Mouse (Mus musculus): ENCODE data around the gene Aftph. TPM values are rescaled to one million over a fixed set of nuclear protein-coding genes. Genes with fewer than 3 reads are reported as not detected.

Aftph gene
- total RNA-seq, 2 experiments from 2014 or later: 35.9 to 44.4 TPM

DNA sequence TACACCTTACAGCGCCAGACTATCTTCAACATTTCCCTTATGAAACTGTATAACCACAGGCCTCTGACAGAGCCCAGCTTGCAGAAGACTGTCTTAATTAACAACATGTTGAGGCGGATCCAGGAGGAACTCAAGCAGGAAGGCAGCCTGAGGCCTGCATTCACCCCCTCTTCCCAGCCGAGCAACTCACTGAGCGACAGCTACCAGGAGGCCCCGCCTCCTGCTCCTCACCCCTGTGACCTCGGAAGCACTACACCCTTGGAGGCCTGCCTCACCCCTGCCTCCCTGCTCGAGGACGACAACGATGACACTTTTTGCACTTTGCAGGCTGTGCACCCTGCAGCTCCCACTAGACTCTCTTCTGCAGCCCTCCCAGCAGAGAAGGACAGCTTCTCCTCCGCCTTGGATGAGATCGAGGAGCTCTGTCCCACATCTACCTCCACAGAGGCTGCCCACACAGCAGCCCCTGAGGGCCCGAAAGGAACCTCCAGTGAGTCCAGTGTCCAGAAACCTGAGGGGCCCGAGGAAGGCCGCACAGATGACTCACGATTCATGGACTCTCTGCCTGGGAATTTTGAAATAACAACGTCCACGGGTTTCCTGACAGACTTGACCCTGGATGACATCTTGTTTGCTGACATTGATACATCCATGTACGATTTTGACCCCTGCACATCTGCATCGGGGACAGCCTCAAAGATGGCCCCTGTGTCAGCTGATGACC, 93.3 kb downstream of the Aftph start:
- DNase-seq: peak; percentile 62

DNA sequence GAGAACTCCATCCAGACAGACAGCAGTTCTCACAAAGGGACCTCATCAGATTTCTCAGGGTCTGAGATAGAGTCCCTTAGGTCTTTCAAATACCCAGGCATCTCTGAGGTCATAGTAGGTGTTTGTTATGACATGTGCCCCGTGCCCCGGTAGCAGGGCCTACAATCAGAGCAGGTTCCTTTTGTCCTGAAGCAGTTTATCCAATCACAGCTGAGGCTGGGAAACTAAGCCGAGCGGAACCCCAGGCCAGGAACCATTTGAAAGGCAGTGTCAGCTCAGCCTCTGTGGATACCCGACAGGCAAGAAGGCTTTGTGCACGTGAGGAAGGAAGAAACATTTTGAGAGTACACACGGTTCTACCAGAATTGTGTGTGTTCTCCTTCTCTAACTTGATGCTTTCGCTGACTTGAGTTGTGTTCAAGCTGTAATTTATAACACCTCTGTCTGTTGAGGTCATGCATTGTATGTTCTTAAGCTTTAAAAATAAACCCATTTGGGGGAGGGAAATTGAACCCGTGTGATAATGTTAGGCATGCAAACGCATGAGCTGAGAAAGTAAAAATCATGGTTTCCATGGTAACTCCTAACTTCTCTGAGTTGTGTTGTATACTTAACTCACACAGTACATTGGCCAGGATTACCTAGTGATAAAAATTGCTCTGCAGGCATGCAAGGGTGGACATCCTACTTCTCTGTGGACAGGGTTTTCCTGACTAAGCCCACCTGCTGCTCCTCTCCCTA, 94.2 kb downstream of the Aftph start:
- DNase-seq: no peak

DNA sequence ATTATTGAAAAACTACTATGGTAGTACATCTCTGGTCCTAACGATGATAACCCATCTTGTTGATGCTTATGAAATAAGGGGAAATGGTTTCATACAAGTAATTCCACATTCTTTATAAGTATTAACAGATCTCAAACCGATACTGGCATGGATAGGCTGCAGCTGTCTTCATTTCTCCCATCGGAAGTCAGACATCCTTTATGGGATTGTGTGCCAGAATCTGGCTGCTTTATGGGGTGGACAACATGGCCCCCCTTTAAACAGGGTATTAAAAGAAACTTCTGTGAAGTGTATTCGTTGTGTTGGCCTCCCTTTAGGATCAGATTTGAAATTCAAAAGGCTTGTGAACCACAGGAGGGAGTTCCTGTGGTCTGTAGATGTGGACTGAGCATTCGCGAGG, 95.2 kb downstream of the Aftph start:
- no peak for DNase-seq

DNA sequence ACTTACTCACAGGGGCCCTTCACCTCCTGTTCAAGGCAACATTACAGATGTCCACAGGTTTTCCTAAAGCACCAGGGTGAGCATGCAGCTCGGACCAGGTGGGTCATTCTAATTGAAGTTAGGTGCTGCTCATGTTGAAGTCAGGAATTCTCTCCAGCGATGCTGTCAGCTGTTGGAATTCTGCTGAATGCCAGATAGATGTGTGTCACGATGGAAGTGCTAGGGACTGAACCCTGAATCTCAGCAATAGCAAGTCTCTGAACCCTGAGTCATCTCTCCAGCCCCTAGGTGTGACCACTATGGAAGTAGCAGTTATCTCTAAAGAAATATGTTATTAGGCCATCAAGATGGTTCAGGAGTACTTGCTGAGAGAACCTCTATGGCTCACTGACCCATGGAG, 95.9 kb downstream of the Aftph start:
- no peak for DNase-seq

DNA sequence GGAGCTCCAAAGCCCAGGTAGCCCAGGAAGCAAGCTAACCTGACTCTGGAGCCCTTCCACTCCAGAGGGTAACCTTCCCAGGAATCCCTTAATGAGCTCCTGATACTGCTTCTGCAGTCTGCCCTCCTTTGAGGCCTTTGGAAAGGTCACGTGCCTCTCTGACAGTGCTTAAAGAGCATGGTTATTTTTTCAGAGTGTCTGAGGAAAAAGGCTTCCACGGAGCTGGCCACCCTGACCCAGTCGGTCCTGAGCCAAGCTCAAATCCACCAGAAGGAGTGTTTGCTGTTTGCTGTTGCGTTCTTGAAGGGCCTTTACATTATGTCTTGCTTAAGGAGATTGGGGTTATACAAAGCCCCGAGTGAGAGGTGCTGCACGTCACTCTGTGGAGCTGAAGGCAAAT, 96.5 kb downstream of the Aftph start:
- peak; percentile 25 for DNase-seq

DNA sequence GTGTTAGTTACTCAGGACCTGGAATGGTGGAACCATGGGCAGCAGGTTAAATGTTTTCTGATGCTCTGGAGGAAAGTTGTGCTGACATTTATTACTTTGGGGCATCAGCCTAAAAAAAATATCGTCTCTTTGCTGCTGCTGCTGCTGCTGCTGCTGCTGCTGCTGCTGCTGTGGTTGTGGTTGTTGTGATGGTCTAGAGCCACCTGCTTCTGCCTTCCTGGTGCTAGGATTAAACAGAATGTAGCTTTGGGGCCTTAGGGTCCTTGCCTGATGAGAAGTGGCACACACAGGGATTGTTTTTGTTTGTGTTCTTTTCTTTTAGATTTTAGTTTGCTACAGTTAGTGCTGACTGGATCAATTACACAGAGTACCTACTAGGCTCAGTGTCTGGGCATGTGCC, 97.2 kb downstream of the Aftph start:
- no peak for DNase-seq

DNA sequence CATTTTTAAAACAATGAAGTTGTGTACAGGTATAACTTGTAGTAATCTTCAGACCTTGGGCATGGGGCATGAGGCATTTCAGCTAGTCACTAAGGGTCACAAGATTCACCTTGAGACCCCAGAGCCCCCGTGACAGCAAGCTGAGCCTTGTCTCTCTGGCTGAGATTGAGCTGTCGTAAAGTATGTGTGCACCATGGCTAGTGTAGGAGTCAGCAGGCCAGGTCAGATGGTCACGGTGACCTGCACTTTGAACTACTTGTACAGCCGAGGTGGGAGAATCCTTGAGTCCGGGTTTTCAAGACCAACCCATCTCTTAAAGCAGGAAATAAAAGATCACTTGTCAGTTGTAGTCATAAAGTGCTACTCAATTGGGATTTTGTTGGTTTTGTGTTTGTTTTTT, 98.2 kb downstream of the Aftph start:
- DNase-seq: no peak

DNA sequence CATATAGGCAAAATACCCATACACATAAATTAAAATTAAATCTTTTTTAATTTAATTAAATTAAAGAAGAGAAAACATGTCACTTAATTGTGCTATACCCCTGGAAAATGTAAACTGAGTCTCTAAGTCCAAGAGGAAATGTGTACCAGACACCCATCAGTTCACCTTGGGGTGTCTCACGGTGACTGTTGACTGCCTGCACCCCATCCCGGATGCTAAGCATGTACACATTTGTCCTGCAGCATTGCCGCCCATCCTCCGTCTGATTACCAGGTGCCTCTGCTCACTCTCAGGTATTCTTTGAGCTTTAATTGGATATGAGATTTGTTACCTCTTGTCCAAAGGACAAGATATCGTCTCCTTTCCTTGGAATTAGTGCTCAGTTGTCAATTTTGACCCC, 99.1 kb downstream of the Aftph start:
- DNase-seq: no peak

DNA sequence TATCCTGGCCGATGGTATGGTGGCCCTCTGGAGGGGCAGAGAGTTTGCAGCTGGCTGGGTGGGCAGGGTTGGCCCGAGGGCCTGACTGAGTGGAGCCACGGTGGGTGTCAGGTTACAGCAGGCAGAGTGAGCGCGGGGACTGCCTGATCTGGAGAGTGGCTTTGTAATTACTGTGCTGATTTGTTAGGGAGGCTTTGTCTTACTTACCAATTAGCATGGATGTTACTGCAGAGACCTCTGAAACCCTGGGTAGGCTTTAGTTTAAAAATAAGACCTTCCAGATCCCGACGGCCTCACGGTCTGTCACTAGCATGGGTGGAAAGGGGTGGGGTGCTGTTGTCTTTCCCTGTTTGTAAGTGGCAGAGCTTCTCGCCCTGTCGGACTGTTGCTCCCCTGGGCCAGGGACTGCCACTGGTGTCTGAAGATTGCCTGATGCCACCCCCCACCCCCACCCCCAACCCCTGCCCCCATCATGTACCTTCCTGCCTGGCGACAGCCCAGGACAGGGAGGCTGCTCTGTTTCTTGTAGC, 101.4 kb downstream of the Aftph start:
- peak; percentile 53 for DNase-seq

DNA sequence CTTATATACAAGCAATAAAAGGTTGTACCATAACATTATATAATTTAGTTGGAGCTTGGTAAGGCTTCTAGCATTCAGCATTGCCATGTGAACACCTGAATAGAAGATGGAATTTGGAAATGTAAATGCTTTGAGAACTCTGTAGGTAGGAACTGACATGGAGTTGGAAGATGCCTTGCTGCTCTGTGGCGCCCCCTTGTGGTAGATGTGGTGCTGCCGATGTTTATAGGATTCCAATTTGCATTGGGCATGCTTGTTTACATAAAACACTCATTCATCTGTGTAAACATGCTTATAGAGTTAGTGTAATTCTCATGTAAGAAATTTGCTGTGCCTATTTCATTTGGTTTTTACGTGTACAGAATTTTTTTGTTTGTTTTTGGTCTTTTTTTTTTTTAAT, 102.5 kb downstream of the Aftph start:
- DNase-seq: peak; percentile 89

DNA sequence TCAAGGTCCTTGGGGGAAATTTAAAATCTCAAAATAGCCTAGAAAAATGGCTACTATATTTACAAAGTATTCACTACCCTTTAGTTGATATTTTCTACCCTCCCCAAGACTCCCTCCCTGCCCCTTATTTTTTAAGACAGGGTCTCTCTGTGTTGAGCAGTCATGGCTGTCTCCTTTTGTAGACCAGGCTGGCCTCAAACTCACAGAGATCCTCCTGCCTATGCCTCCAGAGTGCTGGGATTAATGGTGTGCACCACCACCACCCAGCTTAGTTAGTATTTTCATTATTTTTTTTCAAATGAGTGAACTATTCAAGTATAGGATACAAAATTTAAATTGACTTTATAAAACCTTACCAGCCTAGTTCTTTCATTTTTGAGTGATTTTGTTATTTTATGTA, 104.3 kb downstream of the Aftph start:
- no peak for DNase-seq

DNA sequence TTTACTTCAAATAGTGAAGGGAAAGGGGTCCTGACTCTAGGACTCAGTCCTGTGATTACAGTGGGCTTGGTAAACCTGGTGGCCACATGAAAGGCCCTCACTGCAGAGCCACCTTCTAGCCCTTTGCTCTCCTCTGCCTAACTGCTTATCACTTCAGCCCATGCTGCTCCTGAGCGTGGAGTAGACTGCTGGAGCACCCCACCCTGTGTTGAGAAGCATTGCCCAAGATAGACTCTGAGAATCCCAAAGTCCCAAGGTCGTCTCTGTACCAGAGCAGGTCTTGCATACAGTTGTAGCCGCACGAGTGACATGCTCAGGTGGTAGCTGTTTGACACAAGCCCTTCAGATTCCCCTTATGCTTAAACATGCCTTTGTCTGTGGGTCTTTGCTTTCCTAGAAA, 105.3 kb downstream of the Aftph start:
- DNase-seq: no peak

DNA sequence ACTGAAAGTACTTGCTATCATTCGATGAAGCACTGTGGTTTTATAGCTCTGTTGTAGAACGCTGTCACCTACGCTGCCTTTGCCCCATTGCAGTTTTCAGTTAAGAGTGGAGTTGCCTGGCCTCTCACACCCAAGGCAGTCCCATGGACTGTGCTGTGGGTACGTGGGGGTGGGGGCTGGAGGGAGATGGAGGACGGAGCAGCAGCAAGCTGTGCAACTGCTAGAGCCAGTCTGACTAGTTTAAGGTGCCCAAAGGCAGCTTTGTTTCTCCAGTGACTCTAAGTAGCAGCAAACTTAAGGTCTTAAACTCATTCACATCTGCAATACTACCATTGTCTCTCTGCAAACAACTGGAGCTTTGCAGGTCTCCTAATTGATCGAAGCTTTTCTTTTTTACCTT, 105.7 kb downstream of the Aftph start:
- no peak for DNase-seq

Other genes with a start within 250 kb of the Aftph start
- 10 to 100 TPM; 13.5 to 17.7 TPM for gene Sertad2, start 198.3 kb downstream of the Aftph start, total RNA-seq (2021)
- gene Lgalsl, start 89.5 kb upstream of the Aftph start, total RNA-seq (2021): 10 to 100 TPM; 32.1 to 39.1 TPM